Mouse (Mus musculus) forebrain, postnatal 0 days (tissue): ENCODE data around the gene Eif2b3. TPM values are rescaled to one million over a fixed set of nuclear protein-coding genes. Genes with fewer than 3 reads are reported as not detected.

Experiments used
- ATAC-seq: fragments of 200-750 bp; cut with Nextera tagmentation; 2 replicates; pipeline ENCODE4 v1.8.0; 2017; ENCODE audit warnings: mild to moderate bottlenecking, moderate library complexity
- DNase-seq: peaks from one replicate; pipeline ENCODE4 v3.0.0-alpha.2; 2015
- H3K27ac ChIP-seq: fragments of 300-500 bp; sonication (generic); 2 replicates; pipeline ENCODE4 v1.5.1; 2014; ENCODE audit warnings: low read depth, mild to moderate bottlenecking, antibody characterized with exemption, low read length, moderate library complexity, mixed read lengths
- H3K27me3 ChIP-seq: fragments of 300-500 bp; sonication (generic); 2 replicates; pipeline ENCODE4 v1.6.1; 2014; ENCODE audit warnings: mild to moderate bottlenecking, low read length, mixed read lengths; ENCODE audit not compliant: insufficient read depth
- H3K36me3 ChIP-seq: fragments of 300-500 bp; sonication (generic); 2 replicates; pipeline ENCODE4 v1.6.1; 2014; ENCODE audit warnings: mild to moderate bottlenecking, moderate library complexity; ENCODE audit not compliant: insufficient read depth
- H3K4me1 ChIP-seq: fragments of 300-500 bp; sonication (generic); 2 replicates; pipeline ENCODE4 v1.6.1; 2014; ENCODE audit warnings: antibody characterized with exemption; ENCODE audit not compliant: insufficient read depth
- H3K4me2 ChIP-seq: fragments of 300-500 bp; sonication (generic); 2 replicates; pipeline ENCODE4 v1.6.1; 2014; ENCODE audit warnings: low read depth, mild to moderate bottlenecking, moderate library complexity
- H3K4me3 ChIP-seq: fragments of 300-500 bp; sonication (generic); 2 replicates; pipeline ENCODE4 v1.5.1; 2014; ENCODE audit warnings: low read depth, low read length, mixed read lengths
- H3K9ac ChIP-seq: fragments of 300-500 bp; sonication (generic); 2 replicates; pipeline ENCODE4 v1.6.1; 2014; ENCODE audit warnings: mild to moderate bottlenecking
- H3K9me3 ChIP-seq: fragments of 300-500 bp; sonication (generic); 2 replicates; pipeline ENCODE4 v1.6.1; 2016; ENCODE audit warnings: low read length
- CTCF ChIP-seq: sonication (generic); IDR thresholded peaks from 2 replicates; pipeline ENCODE4 v1.5.1; 2016; ENCODE audit warnings: antibody characterized with exemption, control low read depth, low read depth
- WGBS: fragments of 180-500 bp; shearing (Covaris S2); extraction: QIAGEN DNeasy Blood & Tissue Kit; methylation state at CpG from one replicate; pipeline ENCODE4 v1.1.7; 2014; 5-methylcytosine and 5-hydroxymethylcytosine counted together
- polyA plus RNA-seq: library from polyadenylated mRNA; unstranded; fragments of >200 nt; fragmentation: Nextera tagmentation; extraction: Ambion mirVana; gene quantifications from 2 replicates; pipeline ENCODE4 v1.2.1, GENCODE M21; 2015
- total RNA-seq: library from RNA; depleted of rRNA; stranded (reverse); fragments of >200 nt; gene quantifications from 2 replicates; pipeline ENCODE4 v1.2.3, GENCODE M21; 2014

Eif2b3 gene
- total and polyA plus RNA-seq, 2 experiments from 2014 or later, result 24.7 to 59.9 TPM

- 46% methylated on average over 7 of the region's 7 CpGs for WGBS
- no peak overlapping the region for H3K4me3 ChIP-seq
- H3K36me3 ChIP-seq, result peaks cover 4% of the 10 kb centered on the region; the same call in 1 of the 2 replicates
- ATAC-seq, result no peak
- no peak overlapping the region for H3K9ac ChIP-seq
- peak; percentile 12 for DNase-seq
- peak; percentile 44 for TF ChIP-seq CTCF
- no peak overlapping the region for H3K27ac ChIP-seq
- no peak overlapping the region for H3K4me2 ChIP-seq
- H3K27me3 ChIP-seq, result no peaks in the 10 kb centered on the region
- H3K4me1 ChIP-seq, result peaks cover 9% of the 10 kb centered on the region; the same call in 1 of the 2 replicates
- H3K9me3 ChIP-seq, result no peaks in the 10 kb centered on the region
Measured at GRCm38 (mm10) chr4:117101218-117101617, 82.0 kb downstream of the Eif2b3 start.

DNA sequence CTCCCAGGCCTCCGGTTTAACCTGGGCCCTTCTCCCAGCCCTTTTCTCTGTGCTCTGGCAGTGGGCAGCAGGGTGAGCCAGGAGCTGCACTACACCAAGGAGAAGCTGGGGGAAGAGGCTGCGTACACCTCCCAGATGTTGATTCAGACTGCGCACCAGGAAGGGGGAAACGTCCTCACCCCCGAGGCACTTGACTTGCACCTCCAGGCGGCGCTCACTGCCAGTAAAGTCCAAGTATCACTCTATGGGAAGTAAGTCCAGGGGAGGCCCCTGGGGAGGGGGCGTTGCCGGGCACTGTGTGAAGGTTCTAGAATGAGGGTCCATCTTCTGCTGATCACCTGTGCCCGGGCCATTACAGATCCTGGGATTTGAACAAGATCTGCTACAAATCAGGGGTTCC lies 85.5 kb downstream of the Eif2b3 start:
- ATAC-seq (no peak), DNase-seq (no peak)
- Histone ChIP-seq H3K27me3 (no peaks in the 10 kb centered on the region), H3K9ac (no peak overlapping the region), H3K27ac (no peak overlapping the region), H3K9me3 (no peaks in the 10 kb centered on the region), H3K4me3 (no peak overlapping the region), H3K4me2 (no peak overlapping the region), H3K4me1 (no peaks in the 10 kb centered on the region), H3K36me3 (peaks cover 23% of the 10 kb centered on the region; the same call in 1 of the 2 replicates)
- WGBS, result 75% methylated on average over 10 of the region's 10 CpGs
- 0 out of 2 replicates have a peak, but pooled peaks have one; percentile 2 for TF ChIP-seq CTCF

- WGBS, result 43% methylated on average over 10 of the region's 10 CpGs
- H3K27ac ChIP-seq, result no peak overlapping the region
- H3K36me3 ChIP-seq, result peaks cover 26% of the 10 kb centered on the region
- no peaks in the 10 kb centered on the region for H3K27me3 ChIP-seq
- ATAC-seq, result no peak
- H3K9ac ChIP-seq, result peak overlapping the region; percentile 25; the same call in 1 of the 2 replicates
- no peaks in the 10 kb centered on the region for H3K9me3 ChIP-seq
- no peak overlapping the region for H3K4me2 ChIP-seq
- no peaks in the 10 kb centered on the region for H3K4me1 ChIP-seq
- no peak for TF ChIP-seq CTCF
- H3K4me3 ChIP-seq, result no peak overlapping the region
- DNase-seq, result no peak
Measured at GRCm38 (mm10) chr4:117105127-117105526, 85.9 kb downstream of the Eif2b3 start.

- ATAC-seq (no peak), DNase-seq (no peak)
- H3K27ac ChIP-seq, result no peak overlapping the region
- H3K36me3 ChIP-seq, result peaks cover 42% of the 10 kb centered on the region
- TF ChIP-seq CTCF, result no peak
- H3K9ac ChIP-seq, result no peak overlapping the region
- no peaks in the 10 kb centered on the region for H3K4me1 ChIP-seq
- 86% methylated on average over 18 of the region's 18 CpGs for WGBS
- no peak overlapping the region for H3K4me3 ChIP-seq
- H3K27me3 ChIP-seq, result no peaks in the 10 kb centered on the region
- H3K4me2 ChIP-seq, result no peak overlapping the region
- no peaks in the 10 kb centered on the region for H3K9me3 ChIP-seq
Measured at GRCm38 (mm10) chr4:117107813-117108523, 88.8 kb downstream of the Eif2b3 start.

GRCm38 (mm10) chr4:117108524-117108849 lies 89.3 kb downstream of the Eif2b3 start:
- TF ChIP-seq CTCF, result no peak
- DNase-seq (no peak), ATAC-seq (no peak)
- Histone ChIP-seq H3K27me3 (no peaks in the 10 kb centered on the region), H3K36me3 (peaks cover 42% of the 10 kb centered on the region), H3K4me1 (no peaks in the 10 kb centered on the region), H3K4me3 (no peak overlapping the region), H3K9me3 (no peaks in the 10 kb centered on the region), H3K4me2 (no peak overlapping the region), H3K9ac (no peak overlapping the region), H3K27ac (no peak overlapping the region)
- WGBS, result 97% methylated on average over 6 of the region's 6 CpGs

DNA sequence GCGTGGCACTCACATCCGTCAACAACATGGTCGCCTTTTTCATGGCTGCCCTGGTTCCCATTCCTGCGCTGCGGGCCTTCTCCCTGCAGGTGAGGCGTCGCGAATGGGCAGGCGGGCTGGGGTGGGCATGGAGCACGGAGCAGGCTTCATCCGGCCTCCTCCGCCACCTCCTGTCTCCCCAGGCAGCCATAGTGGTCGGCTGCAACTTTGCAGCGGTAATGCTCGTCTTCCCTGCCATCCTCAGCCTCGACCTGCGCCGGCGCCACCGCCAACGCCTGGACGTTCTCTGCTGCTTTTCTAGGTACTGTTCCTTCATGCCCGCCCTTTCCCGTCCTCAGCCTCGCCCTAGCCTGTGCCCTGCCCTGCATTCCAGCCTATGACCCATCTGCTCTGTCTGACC lies 90.1 kb downstream of the Eif2b3 start:
- no peaks in the 10 kb centered on the region for H3K27me3 ChIP-seq
- 91% methylated on average over 25 of the region's 25 CpGs for WGBS

GRCm38 (mm10) chr4:117110249-117110648 lies 91.0 kb downstream of the Eif2b3 start:
- 91% methylated on average over 13 of the region's 13 CpGs for WGBS

More for the DNA sequence above, 90.1 kb downstream of the Eif2b3 start:
- no peak for TF ChIP-seq CTCF
- Histone ChIP-seq H3K9me3 (no peaks in the 10 kb centered on the region), H3K36me3 (peaks cover 42% of the 10 kb centered on the region), H3K4me3 (no peak overlapping the region), H3K4me2 (no peak overlapping the region), H3K27ac (no peak overlapping the region), H3K9ac (no peak overlapping the region), H3K4me1 (no peaks in the 10 kb centered on the region)
- DNase-seq, result no peak
- no peak for ATAC-seq

More at GRCm38 (mm10) chr4:117110249-117110648, 91.0 kb downstream of the Eif2b3 start:
- Histone ChIP-seq H3K27me3 (no peaks in the 10 kb centered on the region), H3K4me3 (no peak overlapping the region), H3K4me2 (no peak overlapping the region), H3K36me3 (peaks cover 47% of the 10 kb centered on the region), H3K27ac (no peak overlapping the region), H3K9me3 (no peaks in the 10 kb centered on the region), H3K9ac (no peak overlapping the region), H3K4me1 (no peaks in the 10 kb centered on the region)
- ATAC-seq (no peak), DNase-seq (no peak)
- no peak for TF ChIP-seq CTCF
